Mouse (Mus musculus) spleen, postnatal 14 days (tissue): ENCODE results near the gene Crygn.

ENCODE experiments used
- DNase-seq, 2 experiments: peaks; one replicate each; pipeline ENCODE4 v3.0.0; 2021 to 2022; ENCODE audit warnings: low spot score in 2 of 2

The Crygn gene

DNA sequence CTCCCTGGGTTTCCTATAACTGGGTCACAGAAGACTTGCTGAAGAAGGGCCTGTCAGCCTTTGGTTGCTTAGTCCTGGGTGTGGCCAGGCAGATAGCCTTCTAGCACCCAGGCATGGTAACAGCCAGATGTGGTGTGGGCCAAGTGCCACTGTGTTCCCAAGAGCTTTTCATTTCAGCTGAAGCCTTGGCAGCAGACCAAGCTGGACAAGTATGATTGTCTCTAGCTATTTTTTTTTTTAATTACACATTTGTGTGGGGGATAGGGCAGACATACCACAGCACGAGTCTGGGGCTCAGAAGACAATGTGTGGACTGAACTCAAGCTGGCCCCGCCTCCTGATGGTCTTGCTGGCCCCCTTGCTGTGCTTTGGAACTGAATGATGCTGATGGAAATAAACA is 47.8 kb downstream of the Crygn start:
- no peak for DNase-seq

DNA sequence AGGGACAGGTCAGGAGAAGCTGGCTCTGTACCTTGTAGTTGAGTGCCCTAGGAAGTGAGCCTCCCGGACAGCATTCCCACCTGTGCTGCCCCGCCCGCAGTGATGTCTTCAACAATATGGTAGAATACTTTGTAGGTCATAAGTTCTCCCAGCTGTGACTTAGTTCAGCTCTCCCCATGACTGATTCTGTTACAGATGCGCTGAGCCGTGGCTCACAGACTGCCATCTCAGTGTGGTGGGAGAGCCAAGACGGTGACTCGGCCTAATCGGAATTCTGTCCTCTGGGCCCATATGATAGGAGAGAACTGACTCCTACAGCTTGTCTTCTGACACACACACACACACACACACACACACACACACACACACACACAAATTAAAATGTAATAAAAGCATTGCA is 53.2 kb downstream of the Crygn start:
- no peak for DNase-seq

DNA sequence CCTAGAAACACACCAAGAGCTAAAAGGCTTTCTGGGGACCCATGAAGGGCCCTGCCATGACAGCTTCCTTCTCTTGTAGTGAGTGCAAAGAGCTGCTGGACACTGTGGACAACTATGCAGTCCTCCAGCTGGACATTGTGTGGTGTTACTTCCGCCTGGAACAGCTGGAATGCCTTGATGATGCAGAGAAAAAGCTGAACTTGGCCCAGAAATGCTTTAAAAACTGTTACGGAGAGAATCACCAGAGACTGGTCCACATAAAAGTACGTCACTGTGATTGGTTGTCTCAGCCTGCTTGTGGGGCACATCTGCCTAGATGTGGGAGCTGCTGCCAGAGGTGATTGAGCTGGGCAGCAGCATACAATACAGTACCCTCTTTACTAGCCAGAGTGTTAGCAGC is 56.5 kb downstream of the Crygn start:
- DNase-seq = no peak
